ENCODE assay signal across 26 mouse cellular contexts in genomic region chr9:94737226-94737625, GRCm38 (mm10).
"Had no signal": no experiment of that assay in that cellular context is flagged by ENCODE, and none has a peak within 500 bp of the region (broad histone marks: within the 10 kb centered on the region; RNA-seq: fewer than 3 reads in every experiment).

No protein-coding gene starts in this region.

- H3K9ac ChIP-seq: heart, embryonic 13.5 days; heart, embryonic 15.5 days; hindbrain, embryonic 12.5 days; hindbrain, embryonic 14.5 days; intestine, embryonic 15.5 days; kidney, embryonic 15.5 days; limb, embryonic 13.5 days; limb, embryonic 15.5 days; liver, embryonic 12.5 days; liver, embryonic 14.5 days had no signal

- H3K27me3 ChIP-seq: heart, embryonic 13.5 days; heart, embryonic 15.5 days; hindbrain, embryonic 12.5 days; intestine, embryonic 15.5 days; kidney, embryonic 15.5 days; limb, embryonic 15.5 days; liver, embryonic 12.5 days had no signal

- H3K27ac ChIP-seq: heart, embryonic 13.5 days; heart, embryonic 15.5 days; hindbrain, embryonic 10.5 days; hindbrain, embryonic 12.5 days; hindbrain, embryonic 14.5 days; intestine, embryonic 15.5 days; kidney, embryonic 15.5 days; kidney, postnatal 0 days; limb, embryonic 13.5 days; limb, embryonic 15.5 days; liver, embryonic 12.5 days; liver, embryonic 14.5 days had no signal

- H3K4me3 ChIP-seq: heart, embryonic 13.5 days; heart, embryonic 15.5 days; hindbrain, embryonic 10.5 days; hindbrain, embryonic 12.5 days; intestine, embryonic 15.5 days; kidney, embryonic 15.5 days; limb, embryonic 13.5 days; limb, embryonic 15.5 days; liver, embryonic 12.5 days had no signal

- DNase-seq: gastrocnemius, postnatal 25 days; heart, adult 18-20 months; heart, postnatal 4 days; kidney, adult 18-20 months; kidney, adult 8-10 months; kidney, postnatal 14 days; kidney, postnatal 36 days; layer of hippocampus, adult 9-11 months; layer of hippocampus, postnatal 36 days; left cerebral cortex, postnatal 4 days had no signal

- H3K9me3 ChIP-seq: heart, embryonic 13.5 days; heart, embryonic 15.5 days; hindbrain, embryonic 10.5 days; hindbrain, embryonic 12.5 days; intestine, embryonic 15.5 days; kidney, embryonic 15.5 days; limb, embryonic 13.5 days; limb, embryonic 15.5 days; liver, embryonic 12.5 days had no signal

- H3K4me1 ChIP-seq: intestine, embryonic 15.5 days; liver, embryonic 12.5 days had no signal

- H3K36me3 ChIP-seq: heart, embryonic 13.5 days; heart, embryonic 15.5 days; hindbrain, embryonic 10.5 days; hindbrain, embryonic 12.5 days; intestine, embryonic 15.5 days; kidney, embryonic 15.5 days; limb, embryonic 13.5 days; limb, embryonic 15.5 days; liver, embryonic 12.5 days had no signal

- H3K4me2 ChIP-seq: heart, embryonic 11.5 days; heart, embryonic 13.5 days; heart, embryonic 15.5 days; hindbrain, embryonic 12.5 days; hindbrain, embryonic 14.5 days; intestine, embryonic 15.5 days; kidney, embryonic 15.5 days; limb, embryonic 13.5 days; limb, embryonic 15.5 days; liver, embryonic 12.5 days had no signal

- ATAC-seq: hindbrain, embryonic 16.5 days; inflammation-experienced regulatory T-cells, adult 6 months; intestine, embryonic 15.5 days; intestine, postnatal 0 days; liver, embryonic 12.5 days had no signal
